Mouse (Mus musculus) lung, postnatal 10 days (tissue): ENCODE measurements around the gene 4632433K11Rik.

Experiments
- DNase-seq: peaks from one replicate; pipeline ENCODE4 v3.0.0; 2021

Gene 4632433K11Rik

GRCm38 (mm10) chr7:5020685-5021084 lies 13.2 kb upstream of the 4632433K11Rik start:
- DNase-seq: peak; percentile 39

- no peak for DNase-seq
Measured at GRCm38 (mm10) chr7:5021197-5021596, 12.7 kb upstream of the 4632433K11Rik start.

- DNase-seq: no peak
Measured at GRCm38 (mm10) chr7:5029543-5029942, 4.4 kb upstream of the 4632433K11Rik start.

GRCm38 (mm10) chr7:5029946-5030345 lies 4.0 kb upstream of the 4632433K11Rik start:
- no peak for DNase-seq

GRCm38 (mm10) chr7:5030554-5031275 lies 3.2 kb upstream of the 4632433K11Rik start:
- no peak for DNase-seq

GRCm38 (mm10) chr7:5031496-5031895 lies 2.4 kb upstream of the 4632433K11Rik start:
- DNase-seq: no peak

- no peak for DNase-seq
Measured at GRCm38 (mm10) chr7:5035628-5036027, 1.7 kb downstream of the 4632433K11Rik start.

GRCm38 (mm10) chr7:5036136-5036535 lies 2.2 kb downstream of the 4632433K11Rik start:
- no peak for DNase-seq

- no peak for DNase-seq
Measured at GRCm38 (mm10) chr7:5037026-5037425, 3.1 kb downstream of the 4632433K11Rik start.

GRCm38 (mm10) chr7:5037467-5037866 lies 3.5 kb downstream of the 4632433K11Rik start:
- no peak for DNase-seq

- DNase-seq: peak; percentile 97
Measured at GRCm38 (mm10) chr7:5038109-5038732, 4.3 kb downstream of the 4632433K11Rik start, which contains the start of gene Zfp784. Gene Zfp784, minus strand, starts transcription at chr7:5038446.

- no peak for DNase-seq
Measured at GRCm38 (mm10) chr7:5038940-5039339, 5.0 kb downstream of the 4632433K11Rik start.

GRCm38 (mm10) chr7:5044981-5045380 lies 11.1 kb downstream of the 4632433K11Rik start:
- DNase-seq: no peak

- no peak for DNase-seq
Measured at GRCm38 (mm10) chr7:5046112-5046511, 12.2 kb downstream of the 4632433K11Rik start.

- peak; percentile 69 for DNase-seq
Measured at GRCm38 (mm10) chr7:5047313-5047712, 13.4 kb downstream of the 4632433K11Rik start.

- DNase-seq: peak; percentile 88
Measured at GRCm38 (mm10) chr7:5051193-5052192, 17.6 kb downstream of the 4632433K11Rik start, which contains the start of gene Zfp580. Gene Zfp580, plus strand, starts transcription at chr7:5051538.

GRCm38 (mm10) chr7:5052438-5052837 lies 18.5 kb downstream of the 4632433K11Rik start:
- DNase-seq: no peak

GRCm38 (mm10) chr7:5052931-5053343 lies 19.0 kb downstream of the 4632433K11Rik start:
- no peak for DNase-seq

GRCm38 (mm10) chr7:5053456-5054179 lies 19.7 kb downstream of the 4632433K11Rik start:
- DNase-seq: no peak

- DNase-seq: no peak
Measured at GRCm38 (mm10) chr7:5056651-5057263, 22.8 kb downstream of the 4632433K11Rik start.

GRCm38 (mm10) chr7:5057381-5057780 lies 23.5 kb downstream of the 4632433K11Rik start:
- DNase-seq: no peak

- no peak for DNase-seq
Measured at GRCm38 (mm10) chr7:5057804-5058203, 23.9 kb downstream of the 4632433K11Rik start.
